Mouse (Mus musculus): ENCODE results near the gene Ubap2. TPM values are rescaled to one million over a fixed set of nuclear protein-coding genes. Genes with fewer than 3 reads are reported as not detected.

Gene Ubap2
- polyA plus RNA-seq (2012; rRNA removed) = 28.4 and 32.3 TPM in 2 replicates

DNA sequence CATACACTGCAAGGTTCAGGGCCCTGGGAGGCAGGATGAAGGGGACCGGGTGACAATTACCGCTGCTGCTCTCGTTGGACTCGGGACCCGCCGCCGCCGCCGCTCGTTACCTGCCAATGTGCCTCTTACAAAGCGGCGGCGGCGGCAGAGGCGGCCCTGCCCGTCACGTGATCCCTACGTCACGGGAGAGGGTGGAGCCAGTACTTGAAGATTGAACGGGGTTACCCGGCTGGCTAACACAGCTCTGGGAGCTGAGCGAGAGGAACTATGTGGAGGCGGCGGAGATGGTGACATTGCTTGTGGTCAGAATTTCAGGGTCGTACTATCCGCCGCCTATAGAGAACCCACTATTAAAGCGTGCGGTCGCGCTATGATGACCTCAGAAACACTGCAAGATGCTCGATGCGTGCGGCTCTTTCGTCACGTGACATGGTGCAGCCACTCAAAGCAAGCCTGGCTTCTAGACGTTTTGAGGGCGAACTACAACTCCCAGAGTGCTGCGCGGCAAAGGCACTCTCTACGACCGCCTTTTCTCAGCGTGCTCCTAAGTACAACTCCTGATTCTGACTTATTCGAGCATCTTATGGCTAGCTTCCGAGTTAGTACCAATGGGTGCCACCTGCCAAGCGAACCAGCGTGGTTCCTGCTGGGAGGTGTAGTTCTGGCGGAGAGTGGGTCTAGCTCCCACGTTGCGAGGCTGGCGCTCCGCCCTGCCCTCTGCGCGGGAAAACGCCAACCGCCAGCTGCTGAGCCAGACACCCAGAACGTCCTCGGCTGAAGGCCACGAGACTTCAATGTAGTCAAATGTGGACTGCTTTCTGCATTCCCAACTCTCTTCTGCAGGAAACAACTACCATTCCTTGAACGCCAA, at the start of gene Ubap2:
TSS of gene Ubap2 (minus strand) at position 165 of the 871 bp plus-strand sequence.
- DNase-seq (ENCODE audit: extremely low spot score in 1 of 2, low spot score in 1 of 2) = peak; percentile 98 to 99

DNA sequence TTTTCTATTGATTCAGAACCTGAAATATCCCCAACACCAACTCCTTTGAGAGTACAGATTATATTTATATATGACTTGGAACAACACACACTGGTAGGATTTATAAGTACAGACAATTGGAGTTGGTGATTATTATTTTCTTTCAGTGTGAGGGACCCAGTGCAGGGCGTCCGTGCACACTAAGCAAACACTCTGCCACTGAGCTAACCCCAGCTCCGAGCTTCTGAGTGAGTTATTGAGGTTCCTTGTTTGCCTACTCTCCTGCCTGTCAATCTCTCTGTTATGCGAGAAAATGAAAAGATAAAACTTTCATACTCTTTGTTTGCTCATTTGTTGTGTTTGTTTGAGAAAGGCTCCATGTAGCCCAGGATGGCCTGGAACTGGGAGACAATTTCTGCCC, 46.0 kb upstream of the Ubap2 start:
- DNase-seq (ENCODE audit: extremely low spot score in 1 of 2, low spot score in 1 of 2) = no peak

DNA sequence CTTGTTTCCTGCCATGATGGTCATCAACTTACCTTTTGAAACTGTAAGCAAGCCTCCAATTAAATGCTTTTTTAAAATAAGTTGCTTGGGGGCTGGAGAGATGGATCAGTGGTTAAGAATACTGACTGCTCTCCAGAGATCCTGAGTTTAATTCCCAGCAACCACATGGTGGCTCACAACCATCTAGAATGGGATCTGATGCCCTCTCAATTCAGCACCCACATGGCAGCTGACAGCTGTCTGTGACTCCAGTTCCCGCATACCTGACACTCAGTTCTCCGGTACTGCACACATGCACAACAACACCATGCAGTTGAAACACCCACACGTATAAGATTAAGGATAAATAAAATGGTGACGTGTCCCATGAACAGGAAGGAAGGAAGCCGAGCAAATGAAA, 43.3 kb upstream of the Ubap2 start:
- DNase-seq (ENCODE audit: extremely low spot score in 1 of 2, low spot score in 1 of 2) = no peak

DNA sequence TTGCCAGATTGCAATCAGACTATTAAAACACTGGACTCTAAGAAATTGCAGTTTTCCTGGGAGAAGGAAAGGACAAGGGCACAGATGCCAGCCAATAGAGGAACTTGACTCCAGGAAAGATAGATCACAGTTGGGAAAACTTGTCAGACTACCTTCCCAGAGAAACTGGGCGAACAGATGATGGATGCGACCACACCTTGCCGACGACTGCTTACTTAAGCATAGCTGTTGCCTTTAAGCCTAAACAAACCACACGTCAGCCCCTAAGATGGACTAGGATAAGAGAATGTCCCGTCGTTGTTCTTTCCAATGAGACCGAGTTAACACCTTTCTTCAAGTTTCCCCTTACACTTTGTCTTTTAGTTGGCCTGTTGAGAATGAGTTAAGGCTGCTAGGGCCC, 40.2 kb upstream of the Ubap2 start:
- no peak for DNase-seq (ENCODE audit: extremely low spot score in 1 of 2, low spot score in 1 of 2)

DNA sequence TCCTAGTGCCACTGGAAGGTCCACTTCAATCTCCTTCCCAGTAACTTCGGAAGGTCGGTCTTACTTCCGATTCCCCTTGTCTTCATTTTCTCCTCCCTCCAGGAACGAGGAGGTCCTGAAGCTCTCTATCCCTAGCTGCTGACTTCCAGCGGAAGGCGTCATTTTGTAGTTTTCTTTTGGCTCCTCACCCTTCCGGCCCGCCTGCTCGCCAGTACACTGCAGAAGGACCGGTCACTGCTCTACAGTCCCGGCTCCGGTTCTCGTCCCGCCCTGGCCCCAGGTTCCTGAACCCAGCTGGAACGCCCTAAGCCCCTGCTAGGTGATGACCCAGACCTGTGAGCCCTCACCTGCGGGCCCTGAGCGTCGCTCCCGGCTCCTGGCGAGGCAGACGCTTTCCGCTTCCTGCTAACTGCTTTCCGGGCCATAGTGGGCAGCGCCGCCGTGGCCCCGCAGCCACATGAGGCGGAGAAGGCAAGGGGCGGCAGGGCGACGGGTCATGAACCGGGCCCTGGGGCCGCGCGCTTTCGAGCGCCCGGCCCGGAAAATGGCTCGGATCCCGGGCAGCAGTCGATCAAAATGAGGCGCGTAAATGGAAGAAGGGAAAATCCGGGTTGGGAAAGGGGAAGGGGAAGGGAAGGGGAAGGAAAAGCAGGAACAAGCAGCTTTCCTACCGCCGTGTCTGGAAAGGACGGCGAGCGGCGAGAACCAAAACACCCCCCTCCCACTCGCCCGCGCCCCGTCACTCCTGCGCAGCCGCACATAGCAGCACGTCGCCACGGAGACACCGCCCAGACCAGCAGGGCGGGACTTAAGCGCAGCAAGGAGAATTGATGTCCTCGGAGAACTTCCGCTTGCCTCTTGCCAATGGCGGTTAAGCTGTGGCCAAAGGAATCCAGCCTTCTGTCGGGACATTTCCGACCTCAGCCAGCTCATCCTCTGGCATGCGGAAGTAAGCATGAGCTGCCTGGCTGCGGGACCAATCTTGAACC, 39.5 kb upstream of the Ubap2 start, which contains the start of gene Dcaf12:
TSS of gene Dcaf12 (minus strand) at position 749 of the 989 bp plus-strand sequence.
- DNase-seq (ENCODE audit: extremely low spot score in 1 of 2, low spot score in 1 of 2) = peak; percentile 92 to 97

DNA sequence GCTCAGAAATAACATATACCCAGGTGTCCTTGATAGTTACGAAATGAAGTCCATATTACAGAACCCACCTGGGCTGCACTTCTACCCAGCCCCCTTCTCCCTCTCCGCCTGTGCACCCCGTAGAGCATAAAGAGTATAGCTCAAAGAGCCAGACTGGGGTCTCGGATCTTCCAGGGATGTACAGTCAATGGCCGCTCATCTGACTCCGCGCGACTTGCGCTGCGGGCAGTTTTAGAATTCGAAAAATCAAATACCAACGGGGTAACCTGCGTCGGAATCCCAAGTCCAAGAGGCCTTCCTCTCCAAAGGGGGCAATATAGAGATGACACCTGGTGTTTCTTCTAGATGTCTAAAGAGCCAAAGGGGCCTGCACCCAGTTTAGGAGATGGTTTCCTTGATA, 38.8 kb upstream of the Ubap2 start:
- no peak for DNase-seq (ENCODE audit: extremely low spot score in 1 of 2, low spot score in 1 of 2)

DNA sequence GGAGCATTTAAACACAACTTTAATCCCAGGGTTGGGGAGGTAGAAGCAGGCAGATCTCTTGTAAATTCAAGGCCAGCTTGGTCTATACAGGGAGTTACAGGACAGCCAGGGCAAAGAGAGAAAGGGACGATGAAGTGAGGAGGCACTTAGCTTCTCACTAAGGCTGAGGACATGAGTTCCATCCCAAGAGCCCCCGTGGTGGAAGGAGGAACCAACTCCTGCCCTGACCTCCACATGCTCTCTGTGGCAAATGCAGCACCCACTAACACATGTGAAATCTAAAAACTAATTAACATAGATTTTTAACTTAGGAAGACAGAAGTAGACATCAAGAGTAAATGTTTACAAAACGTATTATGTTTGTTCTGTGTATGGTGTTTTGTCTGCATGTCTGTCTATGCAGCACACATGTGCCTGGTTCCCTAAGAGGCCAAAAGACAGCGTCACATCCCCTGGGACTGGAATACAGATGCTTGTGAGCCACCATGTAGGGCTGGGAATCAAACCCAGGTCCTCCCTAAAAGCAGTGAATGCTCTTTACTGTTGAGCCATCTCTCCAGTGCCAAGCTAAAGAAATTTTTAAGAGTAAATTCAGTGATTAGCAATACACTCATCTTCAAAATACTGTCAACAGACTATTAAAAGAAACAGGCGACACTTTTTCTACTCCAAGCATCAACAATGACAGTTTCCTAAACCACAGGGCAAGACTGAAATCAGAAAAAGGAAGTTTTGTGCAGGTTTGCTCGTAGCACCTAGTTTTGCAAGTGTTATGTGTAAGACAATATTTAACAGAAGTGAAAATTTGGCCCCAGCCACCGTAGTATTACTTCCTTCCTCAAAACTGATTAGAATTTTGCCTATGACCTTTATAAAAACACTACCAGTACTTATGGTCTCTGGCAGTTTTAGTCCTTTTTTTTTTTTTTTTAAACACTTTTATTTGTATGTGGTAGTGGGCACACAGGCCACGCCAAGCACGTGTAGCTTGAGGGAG, 35.9 kb upstream of the Ubap2 start:
- no peak for DNase-seq (ENCODE audit: extremely low spot score in 1 of 2, low spot score in 1 of 2)

DNA sequence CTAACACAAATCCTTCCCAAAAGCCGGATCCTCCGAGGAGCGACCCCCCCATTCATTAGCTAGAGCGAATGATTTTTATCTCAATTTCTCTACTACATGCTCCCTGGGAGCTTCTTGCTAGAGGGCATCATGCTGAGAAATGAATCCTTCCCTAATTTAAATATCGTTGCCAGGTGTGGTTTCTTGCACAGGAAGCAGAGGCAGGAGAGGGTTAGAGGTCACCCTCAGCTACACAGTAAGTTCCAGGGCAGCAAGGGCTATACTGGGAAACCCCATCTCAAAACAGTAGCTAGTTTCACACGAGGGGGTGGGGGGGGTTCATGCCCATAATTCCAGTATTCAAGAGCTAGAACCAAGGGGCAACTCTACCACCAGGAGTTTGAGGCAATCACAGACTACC, 32.5 kb upstream of the Ubap2 start:
- no peak for DNase-seq (ENCODE audit: extremely low spot score in 1 of 2, low spot score in 1 of 2)

DNA sequence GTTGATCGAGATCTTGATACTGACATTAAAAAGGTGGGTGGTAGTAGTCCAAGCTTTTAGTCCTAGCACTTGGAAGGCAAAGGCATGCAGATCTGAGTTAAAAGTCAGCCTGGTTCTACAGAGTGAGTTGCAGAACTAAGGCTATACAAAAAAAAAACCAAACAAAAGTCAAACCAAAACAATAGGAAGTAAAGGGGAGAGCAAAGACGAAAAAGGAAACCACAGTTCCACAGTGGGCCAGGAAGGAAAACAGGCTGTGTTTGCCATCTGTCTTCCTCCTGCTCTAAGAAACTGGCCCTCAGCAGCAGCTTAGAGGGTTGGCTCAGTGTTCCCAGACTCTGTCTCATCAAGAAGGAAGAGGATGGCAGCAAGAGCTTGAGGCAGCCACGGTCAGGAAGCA, 29.4 kb upstream of the Ubap2 start:
- DNase-seq (ENCODE audit: extremely low spot score in 1 of 2, low spot score in 1 of 2) = peak in 1 of 2 experiments; percentile 45

DNA sequence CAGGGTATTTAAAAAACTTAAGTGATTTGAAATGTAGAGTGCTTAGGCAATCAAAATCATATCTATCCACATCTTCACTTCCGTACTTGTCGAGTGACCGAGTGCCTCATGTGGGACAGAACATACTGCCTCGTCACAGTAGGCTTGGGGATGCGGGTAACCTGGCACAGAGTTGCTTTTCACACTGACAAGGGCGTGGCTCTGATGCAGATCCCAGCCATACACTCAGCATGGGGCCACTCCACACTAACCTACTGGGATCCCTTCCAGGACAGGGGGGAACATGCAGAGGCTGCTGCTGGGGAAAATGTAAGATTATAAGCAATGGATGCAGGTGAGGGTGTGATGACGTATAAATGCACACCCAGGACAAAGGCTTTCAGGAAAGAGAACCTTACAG, 28.7 kb upstream of the Ubap2 start:
- DNase-seq (ENCODE audit: extremely low spot score in 1 of 2, low spot score in 1 of 2) = no peak

DNA sequence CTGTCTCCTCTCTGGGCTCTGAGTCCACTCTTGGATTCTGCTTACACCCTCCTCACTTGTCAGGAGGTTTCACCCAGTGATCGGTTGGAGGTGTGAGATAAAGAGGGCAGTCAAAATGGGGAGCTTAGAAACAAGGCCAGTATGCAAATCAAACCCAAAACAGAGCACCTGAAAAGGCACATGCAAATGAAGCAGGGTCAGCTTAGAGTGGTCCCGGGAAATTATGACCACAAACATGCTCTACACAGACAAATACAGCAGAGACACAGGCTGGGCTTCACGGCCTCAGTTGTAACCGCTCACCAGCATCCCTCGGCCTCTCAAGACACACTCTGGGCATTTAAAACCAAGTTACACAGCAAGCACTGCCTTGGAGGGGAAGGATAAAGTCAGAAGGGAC, 24.0 kb upstream of the Ubap2 start:
- no peak for DNase-seq (ENCODE audit: extremely low spot score in 1 of 2, low spot score in 1 of 2)

DNA sequence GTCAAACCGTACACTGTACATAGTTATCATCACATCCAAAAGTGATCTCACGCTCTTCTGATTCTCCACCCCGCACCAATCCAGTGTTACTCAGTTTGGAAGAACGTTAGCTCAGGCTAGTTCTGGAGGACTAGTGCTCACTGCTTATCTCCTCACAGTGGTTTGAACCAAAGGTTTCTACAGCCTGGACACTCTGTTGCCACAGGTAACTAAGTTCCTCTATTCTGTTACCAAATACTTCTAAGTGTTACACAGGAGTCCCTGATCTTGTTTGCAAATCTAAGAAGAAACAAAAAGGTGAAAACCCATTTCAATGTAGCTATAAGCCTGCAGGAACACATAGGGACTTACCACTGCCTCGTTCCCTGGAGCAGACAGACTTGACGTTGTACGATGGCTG, 21.0 kb upstream of the Ubap2 start:
- no peak for DNase-seq (ENCODE audit: extremely low spot score in 1 of 2, low spot score in 1 of 2)

DNA sequence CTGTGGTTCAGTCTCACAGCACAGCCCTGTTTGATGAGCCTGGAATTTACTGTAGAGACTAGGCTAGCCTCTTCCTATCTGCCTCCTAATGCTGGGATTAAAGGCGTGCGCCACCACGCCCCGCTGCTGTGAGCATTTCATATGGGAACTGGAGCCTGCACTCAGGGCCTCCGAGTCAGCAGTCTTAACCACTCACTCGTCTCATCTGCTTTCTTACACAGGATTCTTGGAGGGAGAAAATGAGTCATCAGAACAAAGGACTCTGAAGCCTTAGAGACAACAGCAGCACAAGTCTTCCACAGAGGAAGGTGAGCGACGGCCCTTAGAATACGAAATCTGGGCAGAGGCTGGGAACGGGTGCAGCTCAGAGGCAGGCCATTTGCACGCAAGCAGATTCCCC, 20.6 kb upstream of the Ubap2 start:
- DNase-seq (ENCODE audit: extremely low spot score in 1 of 2, low spot score in 1 of 2) = no peak

DNA sequence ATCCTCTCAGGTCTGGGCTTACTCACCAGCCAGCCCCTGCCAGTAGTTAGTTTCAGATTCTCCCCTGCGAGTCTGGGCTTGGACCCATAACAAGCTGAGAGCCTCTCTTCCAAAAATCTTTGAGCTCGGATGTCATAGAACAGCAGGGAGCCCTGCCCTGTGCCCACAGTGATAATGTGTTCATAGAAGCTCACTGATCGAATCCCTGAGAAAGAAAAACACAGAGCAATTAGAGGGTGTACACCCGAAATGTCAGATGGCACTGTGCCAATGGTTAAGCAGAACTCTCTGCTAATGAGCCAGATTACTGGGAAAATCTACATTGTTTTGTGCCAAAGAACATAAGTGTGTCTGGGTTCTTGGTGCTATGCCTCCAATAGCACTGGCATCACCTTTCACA, 19.0 kb upstream of the Ubap2 start:
- DNase-seq (ENCODE audit: extremely low spot score in 1 of 2, low spot score in 1 of 2) = peak in 1 of 2 experiments; percentile 15

DNA sequence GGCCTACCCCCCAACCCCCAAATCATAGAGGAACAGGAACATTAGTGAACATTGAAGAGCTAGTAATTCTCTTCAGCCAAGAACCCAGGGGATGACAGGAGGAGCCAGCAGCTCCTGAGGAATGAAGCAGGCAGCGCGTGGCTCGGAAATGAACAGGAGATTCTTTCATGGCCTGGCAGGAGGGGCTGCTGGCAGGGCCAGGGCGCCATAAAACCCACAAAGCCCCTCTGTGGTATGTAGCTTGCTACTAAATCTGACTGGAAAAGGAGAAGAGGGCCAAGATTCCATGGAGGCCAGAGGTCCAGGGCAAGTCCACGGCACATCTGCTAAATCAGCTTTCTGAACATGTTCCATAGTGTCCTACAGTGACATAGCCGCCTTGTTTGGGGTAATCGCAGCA, 14.9 kb upstream of the Ubap2 start:
- no peak for DNase-seq (ENCODE audit: extremely low spot score in 1 of 2, low spot score in 1 of 2)

DNA sequence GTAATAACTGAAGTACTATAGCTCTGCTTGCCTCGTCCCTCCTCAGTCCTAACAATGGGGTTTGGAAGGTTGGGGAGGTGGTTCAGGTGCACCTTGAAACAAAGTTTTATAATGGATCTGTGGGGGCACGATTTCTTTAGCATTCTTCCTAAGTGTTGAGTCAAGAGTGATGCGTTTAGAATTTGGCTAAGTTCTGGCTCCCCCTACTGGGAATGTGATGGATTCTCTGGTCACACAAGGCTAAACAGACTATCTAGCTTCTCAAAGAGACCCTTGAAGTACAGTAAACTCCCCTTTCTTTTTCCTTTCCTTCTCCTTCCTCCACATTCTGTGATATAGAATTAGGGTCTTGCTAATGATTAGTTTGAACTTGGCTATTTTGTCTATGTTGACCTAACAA, 11.5 kb upstream of the Ubap2 start:
- DNase-seq (ENCODE audit: extremely low spot score in 1 of 2, low spot score in 1 of 2) = peak in 1 of 2 experiments; percentile 78

DNA sequence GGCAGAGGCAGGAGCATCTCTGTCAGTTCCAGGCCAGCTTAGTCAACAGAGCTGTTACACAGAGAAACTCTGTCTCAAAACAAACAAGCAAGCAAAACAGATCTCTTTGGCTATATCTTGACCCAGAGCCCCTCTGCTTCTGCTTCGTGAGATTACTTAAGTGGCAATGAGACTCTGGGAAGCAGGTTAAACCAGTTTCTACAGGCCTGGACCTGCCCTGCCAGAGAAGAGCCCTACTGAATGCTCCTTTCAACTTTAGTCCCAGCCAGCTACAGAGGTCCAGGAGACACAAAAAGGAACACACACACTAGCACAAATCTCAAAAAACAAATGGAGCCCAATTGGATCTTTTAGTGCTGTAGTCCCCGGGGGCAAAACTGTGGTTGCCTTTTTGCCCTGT, 9.1 kb upstream of the Ubap2 start:
- no peak for DNase-seq (ENCODE audit: extremely low spot score in 1 of 2, low spot score in 1 of 2)

DNA sequence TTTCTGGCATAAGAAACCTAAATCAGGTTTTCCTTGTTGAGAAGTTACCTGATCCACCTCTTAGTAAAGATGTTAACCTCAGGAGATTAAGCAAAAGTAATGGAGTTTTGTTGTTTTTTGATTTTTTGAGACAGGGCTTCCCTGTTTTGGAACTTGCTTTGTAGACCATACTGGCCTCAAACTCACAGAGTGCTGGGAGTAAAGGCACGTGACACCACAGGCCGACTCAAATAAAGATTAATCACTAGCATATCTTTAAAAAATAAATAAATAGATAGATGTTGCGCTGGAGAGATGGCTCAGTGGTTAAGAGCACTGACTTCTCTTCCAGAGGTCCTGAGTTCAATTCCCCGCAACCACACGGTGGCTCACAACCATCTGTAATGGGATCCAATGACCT, 983 bp upstream of the Ubap2 start:
- no peak for DNase-seq (ENCODE audit: extremely low spot score in 1 of 2, low spot score in 1 of 2)

DNA sequence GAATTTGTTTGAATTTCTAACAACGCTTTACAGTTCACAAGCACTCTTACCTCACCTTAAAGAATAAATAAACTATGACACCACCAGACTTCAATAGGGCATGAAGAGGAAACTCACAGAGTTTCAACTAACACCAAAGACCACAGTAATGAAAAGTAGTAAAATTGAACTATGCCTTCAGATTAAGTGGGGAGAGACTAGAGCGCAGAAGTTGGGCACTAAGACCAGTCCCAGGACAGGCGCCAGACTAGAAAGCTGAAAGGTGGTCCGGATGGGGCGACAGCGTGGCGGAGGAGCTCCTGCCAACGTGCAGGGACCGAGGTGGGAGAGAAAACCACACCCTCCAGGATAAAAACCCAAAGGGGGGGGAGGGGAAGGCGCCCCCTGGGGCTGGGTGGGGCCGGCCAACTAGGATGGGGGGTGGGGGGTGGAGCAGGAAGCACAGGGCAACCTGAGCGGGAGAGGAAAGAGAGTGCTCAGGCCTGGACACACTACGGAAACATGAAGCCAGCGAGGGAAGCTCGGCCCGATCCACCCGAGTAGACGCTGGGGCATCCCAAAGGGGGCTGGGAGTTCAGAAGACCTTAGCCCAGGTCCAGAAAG, 466 bp downstream of the Ubap2 start:
- no peak for DNase-seq (ENCODE audit: extremely low spot score in 1 of 2, low spot score in 1 of 2)

DNA sequence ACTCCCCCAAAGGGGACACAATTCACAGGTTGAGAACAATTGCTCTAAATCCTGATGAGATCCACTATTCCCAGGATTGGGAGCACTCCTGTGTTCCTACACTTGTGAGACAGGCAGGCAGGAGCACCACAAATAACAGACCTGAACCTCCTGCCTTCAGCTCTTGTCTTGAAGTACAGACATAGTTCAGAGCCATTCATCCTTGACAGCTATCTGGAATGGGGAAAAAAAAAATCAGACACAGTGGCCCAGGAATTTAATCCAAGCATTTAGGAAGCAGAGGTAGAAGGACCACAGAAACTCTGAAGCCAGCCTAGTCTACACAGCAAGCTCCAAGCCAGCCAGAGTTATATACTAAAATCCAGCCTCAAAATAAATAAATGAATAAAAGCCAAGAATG, 6.8 kb downstream of the Ubap2 start:
- no peak for DNase-seq (ENCODE audit: extremely low spot score in 1 of 2, low spot score in 1 of 2)
